Mouse (Mus musculus) embryonic fibroblast, embryonic 13.5 days (primary cell): ENCODE measurements around the gene Pcsk5.

ENCODE experiments used
- CTCF ChIP-seq: IDR thresholded peaks from 2 replicates; pipeline ENCODE4 v1.5.1; 2011; ENCODE audit warnings: mild to moderate bottlenecking, control low read depth, low read length, moderate library complexity, borderline replicate concordance; ENCODE audit not compliant: insufficient read depth
- POLR2A ChIP-seq: IDR thresholded peaks from 2 replicates; pipeline ENCODE4 v1.6.1; 2011; ENCODE audit warnings: low read depth, mild to moderate bottlenecking, control low read depth, low read length, moderate library complexity

GRCm38 (mm10) chr19:17860351-17861014, 23.1 kb upstream of the Pcsk5 start:
- TF ChIP-seq CTCF = no peak
- no peak for TF ChIP-seq POLR2A
